Mouse (Mus musculus): ENCODE measurements at regions not wholly inside any gene's neighbourhood (a gene's known extent, or its start where the extent isn't known, plus 50 kb on each side); places are given as distances from the start of the nearest gene placed in this dataset.
"Not testable (repeated sequence)": the region's sequence is repeated elsewhere in the genome, so short reads cannot be mapped to it uniquely, and the experiment has no call there.

GRCm38 (mm10) chr13:45130516-45131249 lies 52.2 kb downstream of the Gm9817 start:
- DNase-seq (ENCODE audit: low read depth, low spot score), result no peak
- 67% methylated on average over 4 of the region's 4 CpGs for WGBS

GRCm38 (mm10) chr13:45140616-45141015 lies 62.1 kb downstream of the Gm9817 start:
- 75% methylated on average over 2 of the region's 2 CpGs for WGBS
- DNase-seq (ENCODE audit: low read depth, low spot score), result no peak

DNA sequence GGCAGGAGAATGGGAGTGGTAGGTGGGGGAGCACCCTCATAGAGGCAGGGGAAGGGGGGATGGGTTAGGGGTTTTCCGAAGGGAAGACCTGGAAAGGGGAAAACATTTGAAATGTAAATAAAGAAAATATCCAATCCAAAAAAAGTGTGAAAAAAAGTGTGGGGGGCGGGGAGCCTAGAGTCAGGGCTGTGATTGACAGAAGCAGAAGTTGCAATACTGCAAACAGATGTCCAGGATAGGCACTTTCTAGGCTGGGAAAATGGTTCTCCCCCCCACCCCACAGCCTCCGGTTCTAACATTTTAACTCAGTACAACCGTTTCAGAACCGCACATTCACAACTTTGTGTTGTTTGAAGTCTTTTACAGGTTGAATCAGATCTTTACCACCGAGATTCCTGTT lies 66.6 kb downstream of the Gm9817 start:
- whole genome bisulfite sequencing, result 75% methylated on average over 6 of the region's 6 CpGs
- no peak for DNase-seq (ENCODE audit: low read depth, low spot score)

- DNase-seq (ENCODE audit: low read depth, low spot score), result no peak
- 64% methylated on average over 3 of the region's 3 CpGs for WGBS
Observed at GRCm38 (mm10) chr13:45156223-45156622, 77.7 kb downstream of the Gm9817 start.

GRCm38 (mm10) chr13:45156982-45157381 lies 78.5 kb downstream of the Gm9817 start:
- no peak for DNase-seq (ENCODE audit: low read depth, low spot score)
- whole genome bisulfite sequencing, result 74% methylated on average over 2 of the region's 2 CpGs

DNA sequence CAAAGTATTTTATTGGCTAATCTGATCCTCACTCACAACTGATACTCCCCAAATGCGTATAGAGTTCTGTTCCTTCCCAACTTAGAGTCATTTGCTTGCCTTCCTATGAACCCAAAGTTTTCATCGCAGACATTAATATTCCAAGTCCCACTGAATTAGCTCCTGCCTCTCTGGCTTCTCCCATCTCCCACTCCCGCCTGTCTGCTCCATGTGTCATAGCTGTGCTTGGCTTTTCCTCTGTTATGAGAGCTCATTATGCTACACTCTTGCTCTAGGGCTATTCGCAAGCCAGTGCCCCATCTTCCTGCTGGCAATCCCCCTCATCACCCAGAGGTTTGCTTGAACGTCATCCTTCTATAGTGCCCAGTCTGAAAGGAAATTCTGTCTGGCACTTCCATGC lies 81.8 kb downstream of the Gm9817 start:
- WGBS, result 93% methylated on average over 5 of the region's 5 CpGs
- DNase-seq (ENCODE audit: low read depth, low spot score), result no peak

DNA sequence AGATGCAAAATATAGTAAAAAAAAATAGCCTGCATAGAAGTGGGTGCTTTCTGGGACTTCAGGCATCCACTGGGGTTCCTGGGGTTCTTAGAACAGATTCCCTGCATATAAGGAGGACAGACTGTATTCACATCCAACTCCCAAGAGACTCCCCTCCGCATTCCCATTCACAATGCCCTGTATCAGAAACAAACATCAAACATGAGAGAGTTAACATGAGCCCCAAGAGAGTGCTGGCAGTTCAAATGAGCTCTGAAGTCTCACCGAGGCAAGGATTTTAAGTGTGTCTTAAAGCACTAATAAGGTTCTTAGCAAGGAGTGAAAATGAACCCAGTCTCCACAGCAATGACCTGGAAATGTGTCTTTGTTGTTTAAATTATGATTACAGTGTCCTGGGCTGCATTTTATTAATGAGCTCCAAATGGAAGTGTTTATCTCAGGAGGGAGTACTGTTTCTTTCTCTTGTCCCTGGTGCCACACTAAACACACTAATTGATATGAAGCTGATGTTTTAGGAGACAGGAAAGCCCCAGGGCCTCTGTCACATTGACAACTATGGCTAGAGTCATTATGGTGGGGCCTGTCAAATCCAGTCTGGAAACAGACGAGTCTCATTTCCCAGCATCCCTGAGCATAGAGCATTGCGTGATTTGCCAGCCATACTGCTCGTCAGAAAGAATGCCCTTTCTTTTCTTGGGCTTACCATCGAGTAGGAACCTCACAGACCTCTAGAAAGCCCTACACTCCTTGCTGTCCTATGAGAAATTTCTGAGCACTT lies 85.7 kb downstream of the Gm9817 start:
- 76% methylated on average over 6 of the region's 6 CpGs for WGBS
- no peak for DNase-seq (ENCODE audit: low read depth, low spot score)

DNA sequence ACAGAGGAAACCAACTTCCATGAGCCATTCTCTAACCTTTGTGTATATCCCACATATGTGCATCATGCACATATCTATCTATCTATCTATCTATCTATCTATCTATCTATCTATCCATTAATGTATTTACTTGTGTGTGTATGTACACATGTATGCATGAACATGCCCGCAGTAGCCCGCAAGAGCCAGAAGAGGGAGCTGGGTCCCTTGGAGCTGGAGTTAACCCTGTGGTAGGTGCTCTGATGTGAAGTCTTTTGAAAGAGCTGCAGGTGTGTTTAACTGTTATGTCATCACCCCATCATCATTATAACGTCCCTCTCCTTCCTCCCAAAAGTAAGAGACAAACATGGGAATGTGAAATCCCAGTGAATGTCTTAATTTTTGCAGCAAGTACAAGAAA lies 86.7 kb downstream of the Gm9817 start:
- 82% methylated on average over 3 of the region's 3 CpGs for WGBS
- no peak for DNase-seq (ENCODE audit: low read depth, low spot score)

DNA sequence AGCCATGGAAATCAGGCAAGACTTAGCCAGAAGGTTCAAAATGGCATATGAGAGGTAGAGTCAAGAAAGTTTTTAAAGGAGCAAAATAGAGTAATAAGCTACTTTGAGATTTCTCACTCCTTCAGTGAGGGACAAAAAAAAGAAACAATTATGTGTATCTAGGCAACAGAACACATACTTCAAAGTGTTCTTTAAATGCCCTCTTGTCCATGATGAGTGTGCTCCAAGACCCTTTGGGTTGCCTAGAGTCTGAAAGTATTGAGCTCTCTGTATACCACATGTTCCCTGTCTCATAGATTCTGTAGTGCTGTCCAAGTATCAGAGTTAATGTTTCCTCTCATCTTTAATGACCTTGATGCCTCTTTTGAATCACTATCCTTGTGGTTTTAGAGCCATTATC lies 91.2 kb downstream of the Gm9817 start:
- DNase-seq (ENCODE audit: low read depth, low spot score), result no peak

DNA sequence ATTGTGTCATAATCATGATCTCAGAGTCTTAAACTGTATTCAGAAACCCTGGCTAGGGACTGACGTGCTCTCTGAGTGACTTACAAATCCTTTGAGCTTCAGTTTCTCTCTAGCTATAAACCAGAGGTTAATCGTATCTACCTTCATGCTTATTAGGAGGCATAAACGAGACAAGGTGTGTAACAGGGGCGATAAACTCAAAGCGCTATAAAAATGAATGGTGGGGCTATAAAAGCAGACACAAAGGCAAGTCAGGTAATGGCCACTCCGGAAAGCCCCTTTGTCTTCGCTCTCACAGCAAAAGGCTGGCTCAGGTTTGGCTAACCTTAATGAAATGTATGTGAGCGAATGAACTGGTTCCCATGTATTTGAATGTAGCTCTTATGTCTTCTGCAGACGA lies 94.6 kb downstream of the Gm9817 start:
- peak; percentile 63 for DNase-seq (ENCODE audit: low read depth, low spot score)
- 26% methylated on average over 9 of the region's 9 CpGs for WGBS

DNA sequence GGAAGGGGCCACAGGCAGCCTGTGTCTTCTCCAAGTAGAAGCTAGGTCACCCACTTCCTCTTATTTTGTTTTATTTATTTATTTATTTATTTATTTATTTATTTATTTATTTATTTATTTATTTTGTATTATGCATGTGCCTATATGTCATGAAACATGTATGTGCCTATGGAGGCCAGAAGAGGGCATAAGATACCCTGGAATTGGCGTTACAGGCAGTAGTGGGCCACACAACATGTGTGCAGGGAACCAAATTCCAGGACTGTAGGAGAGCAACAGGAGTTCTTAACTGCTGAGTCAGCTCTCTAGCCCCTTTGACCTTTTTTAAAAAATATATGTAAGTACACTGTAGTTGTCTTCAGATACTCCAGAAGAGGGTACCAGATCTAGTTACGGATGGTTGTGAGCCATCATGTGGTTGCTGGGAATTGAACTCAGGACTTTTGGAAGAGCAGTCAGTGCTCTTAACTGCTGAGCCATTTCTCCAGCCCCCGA lies 97.3 kb downstream of the Gm9817 start:
- DNase-seq (ENCODE audit: low read depth, low spot score), result not testable (repeated sequence)
- 96% methylated on average over 3 of the region's 3 CpGs for WGBS

- 33% methylated on average over 1 of the region's 1 CpGs for WGBS
- no peak for DNase-seq (ENCODE audit: low read depth, low spot score)
Observed at GRCm38 (mm10) chr13:45181529-45182230, 103.2 kb downstream of the Gm9817 start.

GRCm38 (mm10) chr13:45189389-45189788 lies 110.9 kb downstream of the Gm9817 start:
- 86% methylated on average over 6 of the region's 6 CpGs for WGBS
- no peak for DNase-seq (ENCODE audit: low read depth, low spot score)

DNA sequence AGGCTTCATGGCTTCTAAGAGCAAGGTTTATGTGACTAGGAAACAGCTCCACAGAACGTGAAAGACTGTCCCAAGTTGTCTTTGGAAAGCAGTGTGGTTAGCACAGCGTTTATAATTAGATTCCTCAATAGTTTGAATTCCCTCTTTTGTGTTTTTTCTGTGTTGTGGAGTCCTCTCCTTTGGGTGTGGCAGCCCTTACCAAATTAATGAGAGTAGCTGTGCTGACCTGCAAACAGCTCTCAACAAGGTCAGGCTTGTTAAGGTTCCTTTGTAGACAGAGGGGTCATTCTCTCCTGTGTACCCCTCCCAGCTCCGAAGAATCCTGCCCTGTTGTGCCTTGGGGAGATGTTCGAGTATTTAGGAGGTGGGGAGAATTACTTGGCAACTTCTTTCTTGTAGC lies 111.7 kb downstream of the Gm9817 start:
- DNase-seq (ENCODE audit: low read depth, low spot score), result no peak
- 53% methylated on average over 4 of the region's 4 CpGs for WGBS

- no peak for DNase-seq (ENCODE audit: low read depth, low spot score)
- WGBS, result 78% methylated on average over 8 of the region's 8 CpGs
Observed at GRCm38 (mm10) chr13:45192079-45192478, 113.6 kb downstream of the Gm9817 start.

- no peak for DNase-seq (ENCODE audit: low read depth, low spot score)
- 77% methylated on average over 2 of the region's 2 CpGs for WGBS
Observed at GRCm38 (mm10) chr13:45195562-45195961, 117.1 kb downstream of the Gm9817 start.

DNA sequence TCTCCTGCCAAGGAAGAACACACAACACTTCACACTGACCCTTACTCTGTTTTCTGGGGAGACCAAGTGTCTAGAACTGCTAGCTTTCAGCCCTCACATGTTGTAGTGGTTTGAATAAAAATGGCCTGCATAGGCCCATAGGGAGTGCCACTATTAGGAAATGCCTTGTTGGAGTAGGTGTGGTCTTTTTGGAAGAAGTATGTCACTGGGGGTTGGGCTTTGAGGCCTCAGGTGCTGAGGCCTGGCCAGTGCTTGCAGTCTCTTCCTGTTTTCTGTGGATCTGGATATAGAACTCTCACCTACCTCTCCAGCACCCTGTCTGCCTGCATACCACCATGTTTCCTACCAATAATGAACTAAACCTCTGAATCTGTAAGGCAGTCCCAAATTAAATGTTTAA lies 117.9 kb downstream of the Gm9817 start:
- DNase-seq (ENCODE audit: low read depth, low spot score), result no peak

DNA sequence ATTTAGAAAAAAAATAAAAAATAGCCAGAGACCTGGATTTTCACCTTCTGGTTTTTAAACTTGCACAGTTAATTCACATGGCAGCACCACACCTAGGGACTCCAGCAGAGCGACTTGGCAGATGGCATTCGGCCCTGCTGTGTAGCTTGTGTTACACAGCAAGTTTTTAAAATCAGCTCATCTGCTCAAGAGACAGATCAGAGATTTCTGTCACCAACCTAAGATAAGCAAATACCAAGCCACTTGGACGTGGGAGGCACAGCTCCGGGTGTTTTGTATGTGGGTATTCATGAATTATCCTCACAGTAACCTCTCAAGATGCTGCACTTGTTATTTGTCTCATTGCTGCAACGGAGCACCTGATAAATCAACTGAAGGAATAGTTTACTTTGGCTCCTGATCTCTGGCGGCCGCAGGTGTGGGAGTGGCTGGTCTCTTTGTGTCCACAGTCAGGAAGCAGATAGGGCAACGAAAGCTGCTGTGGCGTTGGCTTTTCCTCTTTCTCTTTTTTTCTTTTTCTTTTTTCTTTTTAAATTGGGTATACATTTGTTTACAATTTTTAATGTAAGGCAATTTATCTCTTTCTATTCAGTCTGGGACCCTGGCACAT lies 122.1 kb downstream of the Gm9817 start:
- DNase-seq (ENCODE audit: low read depth, low spot score), result no peak
- 27% methylated on average over 9 of the region's 9 CpGs for WGBS

DNA sequence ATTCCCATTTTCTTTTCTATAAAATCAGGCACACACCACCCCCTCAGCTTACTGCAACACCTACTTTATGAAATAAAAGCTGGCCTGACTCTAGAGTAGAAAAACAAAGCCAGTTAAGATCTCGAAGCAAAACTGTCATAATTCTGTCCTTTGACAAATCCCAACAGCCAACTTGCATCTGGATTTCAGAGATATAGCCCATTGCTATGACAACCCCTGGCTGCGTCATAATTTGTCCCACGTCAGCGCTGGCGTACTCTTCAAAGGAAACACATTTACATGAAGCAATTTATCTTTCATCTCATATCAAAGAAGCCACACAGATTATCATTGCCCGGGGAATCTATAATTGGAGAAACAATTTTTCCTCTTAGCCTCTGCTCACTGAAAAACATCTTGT lies 126.4 kb downstream of the Gm9817 start:
- DNase-seq (ENCODE audit: low read depth, low spot score), result no peak
- WGBS, result 81% methylated on average over 6 of the region's 6 CpGs

DNA sequence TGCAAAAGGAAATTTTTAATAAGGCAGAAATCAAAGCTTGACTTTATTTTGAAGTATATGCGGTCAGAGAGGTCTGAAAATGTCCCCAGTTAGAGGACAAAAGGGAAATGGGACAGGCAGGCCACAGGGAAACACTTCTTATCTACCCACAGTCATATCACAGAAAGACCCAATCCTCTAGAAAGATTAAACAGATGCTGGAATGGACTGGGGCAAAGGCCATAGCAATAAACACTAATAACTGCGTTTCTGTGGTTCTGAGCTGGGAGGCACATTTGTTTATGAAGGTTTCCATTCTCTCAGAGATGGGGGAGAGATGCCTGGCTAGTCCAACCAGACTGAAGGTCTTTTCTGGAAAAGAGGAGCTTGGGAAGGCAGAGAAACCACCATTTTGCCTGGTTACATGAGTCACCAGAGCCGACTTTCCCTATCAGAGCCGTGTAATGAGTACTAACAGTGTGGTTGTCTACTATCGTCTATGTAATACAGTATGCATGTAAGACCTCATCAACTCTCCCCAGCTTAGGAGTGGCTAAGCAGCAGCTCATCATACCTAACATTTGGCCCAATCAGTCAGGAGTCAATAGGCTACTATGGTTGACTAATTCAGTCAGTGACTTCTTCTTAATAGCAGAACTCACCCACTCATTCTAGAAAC lies 130.2 kb downstream of the Gm9817 start:
- 30% methylated on average over 5 of the region's 5 CpGs for WGBS
- DNase-seq (ENCODE audit: low read depth, low spot score), result no peak

Measured in large intestine, adult 2 months (tissue).